Mouse (Mus musculus) heart, adult 2 months (tissue): ENCODE results near the gene Trpm2. TPM values are rescaled to one million over a fixed set of nuclear protein-coding genes. Genes with fewer than 3 reads are reported as not detected.
A peak's percentile ranks its signal among the peaks of the same experiment; 100 is the strongest.

ENCODE experiments used
- DNase-seq, 2 experiments: peaks; one replicate each; pipeline ENCODE4 v3.0.0; 2021
- H3K27ac ChIP-seq: fragments of 200-600 bp; 2 replicates; pipeline ENCODE4 v1.8.1; 2022
- H3K27me3 ChIP-seq: fragments of 200-500 bp; 2 replicates; pipeline ENCODE4 v1.6.1; 2012; ENCODE audit warnings: mild to moderate bottlenecking, low read length, inconsistent platforms, mixed read lengths; ENCODE audit not compliant: control insufficient read depth, insufficient read depth
- H3K36me3 ChIP-seq: fragments of 200-500 bp; 2 replicates; pipeline ENCODE4 v1.6.1; 2012; ENCODE audit warnings: low read length, inconsistent platforms; ENCODE audit not compliant: control insufficient read depth, insufficient read depth
- H3K4me1 ChIP-seq: fragments of 200-500 bp; 2 replicates; pipeline ENCODE4 v1.6.1; 2011; ENCODE audit warnings: low read length; ENCODE audit not compliant: control insufficient read depth, insufficient read depth
- H3K4me3 ChIP-seq: fragments of 200-600 bp; 2 replicates; pipeline ENCODE4 v1.8.1; 2022
- H3K79me2 ChIP-seq: fragments of 200-500 bp; replicated peaks from 2 replicates; pipeline ENCODE4 v1.6.1; 2012; ENCODE audit warnings: mild to moderate bottlenecking, inconsistent platforms, low read length, moderate library complexity, mixed read lengths; ENCODE audit not compliant: control insufficient read depth, insufficient read depth
- H3K9ac ChIP-seq: fragments of 200-500 bp; 2 replicates; pipeline ENCODE4 v1.6.1; 2012; ENCODE audit warnings: low read depth, mild to moderate bottlenecking, control low read depth, inconsistent platforms, low read length, mixed read lengths
- CTCF ChIP-seq: fragments of 200-600 bp; IDR thresholded peaks from 2 replicates; pipeline ENCODE4 v1.8.1; 2022; ENCODE audit warnings: antibody characterized with exemption, mild to moderate bottlenecking, moderate library complexity
- EP300 ChIP-seq: fragments of 200-500 bp; IDR thresholded peaks from 2 replicates; pipeline ENCODE4 v1.6.1; 2011; ENCODE audit warnings: low read depth, low read length, control low read depth; ENCODE audit not compliant: insufficient read depth
- POLR2A ChIP-seq: fragments of 200-500 bp; IDR thresholded peaks from 2 replicates; pipeline ENCODE4 v1.6.1; 2011; ENCODE audit warnings: mild to moderate bottlenecking, low read depth, low read length, control low read depth; ENCODE audit not compliant: insufficient read depth
- WGBS: fragments of 180-500 bp; shearing (Covaris S2); methylation state at CpG from one replicate; pipeline ENCODE4 v1.1.7; 2018; 5-methylcytosine and 5-hydroxymethylcytosine counted together
- intact Hi-C: fragments of 180-260 bp; cut with DNase I; formaldehyde crosslinking; loops from one replicate; pipeline ENCODE4 v1.15.1; 2025
- polyA plus RNA-seq: library from polyadenylated mRNA; depleted of rRNA; stranded (reverse); fragments of >200 nt; gene quantifications from 2 replicates; pipeline ENCODE4 v1.2.3, GENCODE M21; 2012
- total RNA-seq, 2 experiments: library from RNA; stranded (reverse); gene quantifications; 2 replicates each; pipeline ENCODE4 v1.2.3; 2021

Gene Trpm2
- total and polyA plus RNA-seq, 3 experiments: 0.55 to 0.78 (median 0.75) TPM

GRCm38 (mm10) chr10:77926140-77926539 is 44.2 kb downstream of the Trpm2 start:
- intact Hi-C loops: no loop called here
- TF ChIP-seq POLR2A: no peak
- TF ChIP-seq CTCF: peak; percentile 79
- Histone ChIP-seq H3K4me1 (no peaks in the 10 kb centered on the region), H3K27me3 (peaks cover 2% of the 10 kb centered on the region), H3K27ac (no peak overlapping the region), H3K36me3 (no peaks in the 10 kb centered on the region), H3K4me3 (no peak overlapping the region), H3K9ac (no peak overlapping the region), H3K79me2 (no peaks in the 10 kb centered on the region)
- DNase-seq: peak; percentile 37 to 64
- WGBS: 33% methylated on average over 7 of the region's 7 CpGs

DNA sequence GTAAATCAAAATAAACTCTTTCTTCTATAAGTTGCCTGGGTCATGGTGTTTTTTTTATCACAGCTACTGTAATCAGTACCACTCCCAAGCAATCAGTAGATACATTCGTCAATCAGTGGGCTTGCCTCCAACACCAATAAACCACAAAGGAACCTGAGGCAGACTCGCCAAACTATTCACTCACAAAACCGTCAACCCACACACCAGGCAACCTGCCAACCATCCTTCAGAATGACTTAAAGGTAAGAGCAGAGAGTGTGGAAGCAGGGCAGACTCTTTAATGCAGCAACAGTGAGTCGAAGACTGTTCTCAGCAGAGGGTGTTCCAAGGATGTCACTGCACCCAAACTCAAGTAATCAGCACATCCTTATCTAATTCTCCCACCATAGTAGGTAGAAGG is 47.7 kb downstream of the Trpm2 start:
- WGBS: 45% methylated on average over 4 of the region's 4 CpGs
- no peak for TF ChIP-seq CTCF
- TF ChIP-seq EP300: no peak
- no peak for TF ChIP-seq POLR2A
- H3K4me1 ChIP-seq: no peaks in the 10 kb centered on the region
- H3K79me2 ChIP-seq: no peaks in the 10 kb centered on the region
- H3K9ac ChIP-seq: no peak overlapping the region
- H3K36me3 ChIP-seq: no peaks in the 10 kb centered on the region
- peaks cover 2% of the 10 kb centered on the region; the same call in 1 of the 2 replicates for H3K27me3 ChIP-seq
- DNase-seq: no peak
- no peak overlapping the region for H3K4me3 ChIP-seq
- H3K27ac ChIP-seq: no peak overlapping the region
- intact Hi-C loops: no loop called here

- no peak overlapping the region for H3K4me3 ChIP-seq
- no peaks in the 10 kb centered on the region for H3K79me2 ChIP-seq
- intact Hi-C loops: no loop called here
- H3K36me3 ChIP-seq: no peaks in the 10 kb centered on the region
- no peak for DNase-seq
- 34% methylated on average over 5 of the region's 5 CpGs for WGBS
- H3K27me3 ChIP-seq: peaks cover 2% of the 10 kb centered on the region; the same call in 1 of the 2 replicates
- no peak overlapping the region for H3K9ac ChIP-seq
- H3K27ac ChIP-seq: no peak overlapping the region
- TF ChIP-seq EP300: no peak
- TF ChIP-seq POLR2A: no peak
- TF ChIP-seq CTCF: no peak
- no peaks in the 10 kb centered on the region for H3K4me1 ChIP-seq
Measured at GRCm38 (mm10) chr10:77921009-77921408, 49.4 kb downstream of the Trpm2 start.

- no peaks in the 10 kb centered on the region for H3K4me1 ChIP-seq
- H3K4me3 ChIP-seq: no peak overlapping the region
- WGBS: 62% methylated on average over 8 of the region's 8 CpGs
- no peak overlapping the region for H3K27ac ChIP-seq
- H3K36me3 ChIP-seq: no peaks in the 10 kb centered on the region
- H3K27me3 ChIP-seq: no peaks in the 10 kb centered on the region
- H3K79me2 ChIP-seq: no peaks in the 10 kb centered on the region
- H3K9ac ChIP-seq: no peak overlapping the region
- DNase-seq: peak; percentile 44 to 80
- TF ChIP-seq CTCF (peak; percentile 79), EP300 (no peak)
- intact Hi-C loops: loop anchor here (1.0 to 5.0 kb wide), 2 partner anchors 289 to 399 kb away; partner anchors contain the start of gene Fam207a
Measured at GRCm38 (mm10) chr10:77916636-77917335, 53.6 kb downstream of the Trpm2 start.

- Histone ChIP-seq H3K9ac (no peak overlapping the region), H3K4me3 (no peak overlapping the region), H3K79me2 (no peaks in the 10 kb centered on the region), H3K4me1 (no peaks in the 10 kb centered on the region), H3K27me3 (no peaks in the 10 kb centered on the region), H3K27ac (peak overlapping the region; percentile 55), H3K36me3 (no peaks in the 10 kb centered on the region)
- TF ChIP-seq POLR2A (no peak), CTCF (no peak), EP300 (no peak)
- intact Hi-C loops: no loop called here
- 50% methylated on average over 4 of the region's 4 CpGs for WGBS
- DNase-seq: peak; percentile 26 to 47
Measured at GRCm38 (mm10) chr10:77913292-77913691, 57.1 kb downstream of the Trpm2 start.

DNA sequence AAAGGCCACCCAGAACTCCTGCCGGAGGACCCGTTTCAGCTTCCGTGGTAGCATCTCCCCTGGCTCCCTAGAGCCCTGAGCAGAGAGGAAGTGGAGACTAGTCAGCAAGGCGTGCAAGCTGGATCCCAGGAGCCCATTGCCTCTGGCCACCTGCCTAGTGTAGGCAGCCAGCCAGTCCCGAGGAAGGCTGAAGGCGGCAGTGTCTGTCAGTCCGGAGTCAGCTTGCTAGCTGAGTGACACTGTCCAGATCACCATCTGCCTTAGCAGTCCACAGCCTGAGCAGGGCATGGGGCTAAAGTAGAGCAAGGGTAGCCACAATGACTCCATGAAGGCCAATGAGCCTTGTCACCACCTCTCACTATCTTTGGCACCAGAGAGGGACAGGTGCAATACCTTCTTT is 57.8 kb downstream of the Trpm2 start:
- TF ChIP-seq CTCF (no peak), EP300 (peak; percentile 100), POLR2A (no peak)

More for the DNA sequence above, 57.8 kb downstream of the Trpm2 start:
- H3K9ac ChIP-seq: no peak overlapping the region
- peak; percentile 79 to 87 for DNase-seq
- no peaks in the 10 kb centered on the region for H3K4me1 ChIP-seq
- no peak overlapping the region for H3K4me3 ChIP-seq
- intact Hi-C loops: no loop called here
- H3K79me2 ChIP-seq: no peaks in the 10 kb centered on the region
- H3K36me3 ChIP-seq: no peaks in the 10 kb centered on the region
- no peaks in the 10 kb centered on the region for H3K27me3 ChIP-seq
- WGBS: 6% methylated on average over 7 of the region's 7 CpGs
- H3K27ac ChIP-seq: peak overlapping the region; percentile 55
